Mouse (Mus musculus): ENCODE results near the gene Nrxn2. TPM values are rescaled to one million over a fixed set of nuclear protein-coding genes. Genes with fewer than 3 reads are reported as not detected.

Nrxn2 gene
- polyA plus RNA-seq, 1 experiment = 2.2 TPM

- no peak overlapping the region for H3K4me3 ChIP-seq (ENCODE audit: extremely low read depth, insufficient read depth, insufficient read length)
- H3K4me1 ChIP-seq (ENCODE audit: control insufficient read depth, insufficient read depth, insufficient read length) = peaks cover 6% of the 10 kb centered on the region
- H3K27ac ChIP-seq (ENCODE audit: insufficient read depth, low read length) = no peak overlapping the region
- no peak for DNase-seq (ENCODE audit: low read depth in 1 of 2, low spot score in 2 of 2)
- TF ChIP-seq POLR2A (IDR thresholded peaks at IDR 0.05; ENCODE audit: low read depth, low read length) = no peak
- H3K36me3 ChIP-seq (ENCODE audit: control insufficient read depth, insufficient read depth, low read length) = no peaks in the 10 kb centered on the region
- 61% methylated on average over 13 of the region's 13 CpGs for WGBS
- H3K27me3 ChIP-seq (ENCODE audit: control insufficient read depth, insufficient read depth, low read length) = peaks cover 14% of the 10 kb centered on the region
Measured at GRCm38 (mm10) chr19:6530359-6530758, 111.8 kb downstream of the Nrxn2 start.

- Histone ChIP-seq H3K4me1 (ENCODE audit: control insufficient read depth, insufficient read depth, insufficient read length) (peaks cover 8% of the 10 kb centered on the region), H3K27me3 (ENCODE audit: control insufficient read depth, insufficient read depth, low read length) (peaks cover 14% of the 10 kb centered on the region), H3K4me3 (ENCODE audit: extremely low read depth, insufficient read depth, insufficient read length) (peak overlapping the region; percentile 49; the same call in 1 of the 2 replicates), H3K36me3 (ENCODE audit: control insufficient read depth, insufficient read depth, low read length) (no peaks in the 10 kb centered on the region), H3K27ac (ENCODE audit: insufficient read depth, low read length) (peak overlapping the region; percentile 16; the same call in 1 of the 2 replicates)
- peak in 1 of 2 experiments; percentile 20 for DNase-seq (ENCODE audit: low read depth in 1 of 2, low spot score in 2 of 2)
- no peak for TF ChIP-seq POLR2A (IDR thresholded peaks at IDR 0.05; ENCODE audit: low read depth, low read length)
- no peak for TF ChIP-seq CTCF (IDR thresholded peaks at IDR 0.05; ENCODE audit: extremely low read depth, insufficient read depth, insufficient read length, insufficient replicate concordance)
- WGBS = 2% methylated on average over 48 of the region's 56 CpGs
Measured at GRCm38 (mm10) chr19:6531011-6531631, 112.6 kb downstream of the Nrxn2 start.

GRCm38 (mm10) chr19:6531832-6532471, 113.4 kb downstream of the Nrxn2 start:
- no peak for DNase-seq (ENCODE audit: low read depth in 1 of 2, low spot score in 2 of 2)
- TF ChIP-seq POLR2A (IDR thresholded peaks at IDR 0.05; ENCODE audit: low read depth, low read length) = no peak
- TF ChIP-seq CTCF (IDR thresholded peaks at IDR 0.05; ENCODE audit: extremely low read depth, insufficient read depth, insufficient read length, insufficient replicate concordance) = no peak
- 3% methylated on average over 35 of the region's 36 CpGs for WGBS
- Histone ChIP-seq H3K27me3 (ENCODE audit: control insufficient read depth, insufficient read depth, low read length) (peaks cover 14% of the 10 kb centered on the region), H3K36me3 (ENCODE audit: control insufficient read depth, insufficient read depth, low read length) (no peaks in the 10 kb centered on the region), H3K4me1 (ENCODE audit: control insufficient read depth, insufficient read depth, insufficient read length) (peaks cover 14% of the 10 kb centered on the region), H3K4me3 (ENCODE audit: extremely low read depth, insufficient read depth, insufficient read length) (peak overlapping the region; percentile 49; the same call in 1 of the 2 replicates), H3K27ac (ENCODE audit: insufficient read depth, low read length) (no peak overlapping the region)

GRCm38 (mm10) chr19:6532656-6533055, 114.1 kb downstream of the Nrxn2 start:
- 40% methylated on average over 13 of the region's 13 CpGs for WGBS

GRCm38 (mm10) chr19:6533290-6534117, 115.0 kb downstream of the Nrxn2 start:
- 85% methylated on average over 11 of the region's 11 CpGs for WGBS
- Histone ChIP-seq H3K27ac (ENCODE audit: insufficient read depth, low read length) (no peak overlapping the region), H3K4me1 (ENCODE audit: control insufficient read depth, insufficient read depth, insufficient read length) (peaks cover 19% of the 10 kb centered on the region), H3K36me3 (ENCODE audit: control insufficient read depth, insufficient read depth, low read length) (no peaks in the 10 kb centered on the region), H3K27me3 (ENCODE audit: control insufficient read depth, insufficient read depth, low read length) (peaks cover 14% of the 10 kb centered on the region), H3K4me3 (ENCODE audit: extremely low read depth, insufficient read depth, insufficient read length) (no peak overlapping the region)
- DNase-seq (ENCODE audit: low read depth in 1 of 2, low spot score in 2 of 2) = no peak
- TF ChIP-seq POLR2A (IDR thresholded peaks at IDR 0.05; ENCODE audit: low read depth, low read length) (no peak), CTCF (IDR thresholded peaks at IDR 0.05; ENCODE audit: extremely low read depth, insufficient read depth, insufficient read length, insufficient replicate concordance) (no peak)

More at GRCm38 (mm10) chr19:6532656-6533055, 114.1 kb downstream of the Nrxn2 start:
- Histone ChIP-seq H3K36me3 (ENCODE audit: control insufficient read depth, insufficient read depth, low read length) (no peaks in the 10 kb centered on the region), H3K4me3 (ENCODE audit: extremely low read depth, insufficient read depth, insufficient read length) (no peak overlapping the region), H3K4me1 (ENCODE audit: control insufficient read depth, insufficient read depth, insufficient read length) (peaks cover 17% of the 10 kb centered on the region), H3K27me3 (ENCODE audit: control insufficient read depth, insufficient read depth, low read length) (peaks cover 14% of the 10 kb centered on the region), H3K27ac (ENCODE audit: insufficient read depth, low read length) (no peak overlapping the region)
- no peak for TF ChIP-seq CTCF (IDR thresholded peaks at IDR 0.05; ENCODE audit: extremely low read depth, insufficient read depth, insufficient read length, insufficient replicate concordance)
- TF ChIP-seq POLR2A (IDR thresholded peaks at IDR 0.05; ENCODE audit: low read depth, low read length) = no peak
- DNase-seq (ENCODE audit: low read depth in 1 of 2, low spot score in 2 of 2) = no peak

- Histone ChIP-seq H3K27me3 (ENCODE audit: control insufficient read depth, insufficient read depth, low read length) (peaks cover 14% of the 10 kb centered on the region), H3K4me1 (ENCODE audit: control insufficient read depth, insufficient read depth, insufficient read length) (peaks cover 23% of the 10 kb centered on the region), H3K27ac (ENCODE audit: insufficient read depth, low read length) (no peak overlapping the region), H3K4me3 (ENCODE audit: extremely low read depth, insufficient read depth, insufficient read length) (no peak overlapping the region), H3K36me3 (ENCODE audit: control insufficient read depth, insufficient read depth, low read length) (no peaks in the 10 kb centered on the region)
- WGBS = 97% methylated on average over 5 of the region's 5 CpGs
- TF ChIP-seq CTCF (IDR thresholded peaks at IDR 0.05; ENCODE audit: extremely low read depth, insufficient read depth, insufficient read length, insufficient replicate concordance) = no peak
- TF ChIP-seq POLR2A (IDR thresholded peaks at IDR 0.05; ENCODE audit: low read depth, low read length) = no peak
- no peak for DNase-seq (ENCODE audit: low read depth in 1 of 2, low spot score in 2 of 2)
Measured at GRCm38 (mm10) chr19:6534118-6534415, 115.5 kb downstream of the Nrxn2 start.
